Mouse (Mus musculus) NIH3T3 (cell line): ENCODE data around the gene Metap1d.

ENCODE experiments used
- DNase-seq: peaks from one replicate; pipeline ENCODE4 v3.0.0-alpha.2; 2012; ENCODE audit warnings: low read depth

Gene Metap1d

DNA sequence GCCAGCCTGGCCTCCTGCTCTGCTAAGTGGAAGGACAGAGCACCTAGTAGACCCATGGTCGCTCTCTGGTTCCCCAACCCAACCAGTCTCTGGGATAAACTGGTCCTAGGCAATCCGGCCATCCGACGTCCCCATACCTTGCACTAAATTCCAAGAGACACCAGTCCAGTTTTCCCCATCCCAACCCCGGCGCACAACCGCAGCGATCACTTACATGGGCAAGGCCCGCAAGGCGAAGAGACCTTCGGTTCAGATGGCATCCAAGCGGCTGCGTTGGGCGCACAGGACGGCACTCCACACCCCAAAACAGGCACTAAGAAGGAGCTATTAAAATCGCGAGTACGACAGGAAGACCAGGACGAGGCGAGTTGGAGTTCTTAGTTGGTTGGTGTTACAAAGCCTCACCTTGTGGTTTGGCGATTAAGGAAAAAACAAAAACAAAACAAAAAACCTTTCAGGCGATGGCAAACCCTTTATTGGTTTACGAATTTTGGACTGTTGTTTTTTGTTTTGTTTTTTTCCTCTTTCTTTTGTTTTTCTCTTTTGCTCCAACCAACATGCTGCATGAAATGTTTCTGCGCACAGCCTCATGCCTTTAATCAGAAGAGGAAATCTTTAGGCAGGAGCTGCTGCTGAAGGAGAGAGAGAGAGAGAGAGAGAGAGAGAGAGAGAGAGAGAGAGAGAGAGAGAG, 74.4 kb downstream of the Metap1d start:
- DNase-seq, result no peak

DNA sequence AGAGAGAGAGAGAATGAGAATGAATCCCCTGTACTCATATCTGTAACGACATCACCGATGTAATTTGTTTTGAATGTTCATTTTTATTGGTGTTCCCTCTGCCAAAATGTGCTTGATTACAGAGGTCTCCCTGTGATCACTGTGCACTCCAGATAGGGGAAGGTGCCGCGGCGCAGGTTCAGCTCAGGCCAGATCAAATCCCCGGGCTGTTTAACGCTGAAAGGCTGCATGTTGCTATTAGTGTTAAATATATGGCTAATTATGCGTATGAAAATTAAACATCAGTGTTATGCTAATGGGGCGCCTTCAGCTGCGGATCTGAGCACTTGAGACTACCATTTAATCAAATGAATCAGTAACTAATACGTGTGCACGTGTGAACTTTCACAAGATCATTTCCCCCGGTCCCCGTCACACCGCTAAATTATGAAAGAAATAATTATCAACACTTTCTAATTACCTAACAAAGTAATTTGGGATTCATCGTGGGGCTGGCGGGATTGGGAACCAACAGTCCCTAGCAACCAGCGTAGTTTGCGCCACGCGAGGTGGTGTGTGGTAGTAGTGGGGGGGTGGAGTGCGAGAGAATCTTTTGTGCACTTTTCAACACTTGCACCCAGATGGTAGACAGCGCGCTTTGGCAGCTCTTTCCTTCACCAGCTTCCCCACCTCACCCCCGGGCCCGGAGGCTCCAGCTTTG, 75.1 kb downstream of the Metap1d start, which contains the start of gene Dlx1:
Gene Dlx1, plus strand, starts transcription at position 100 of the 700 bp plus-strand sequence.
- no peak for DNase-seq

- peak; percentile 68 for DNase-seq
Measured at GRCm38 (mm10) chr2:71528714-71529510, 75.8 kb downstream of the Metap1d start.

GRCm38 (mm10) chr2:71529511-71530351, 76.7 kb downstream of the Metap1d start:
- DNase-seq, result peak; percentile 97

- DNase-seq, result peak; percentile 48
Measured at GRCm38 (mm10) chr2:71530391-71531123, 77.5 kb downstream of the Metap1d start.

DNA sequence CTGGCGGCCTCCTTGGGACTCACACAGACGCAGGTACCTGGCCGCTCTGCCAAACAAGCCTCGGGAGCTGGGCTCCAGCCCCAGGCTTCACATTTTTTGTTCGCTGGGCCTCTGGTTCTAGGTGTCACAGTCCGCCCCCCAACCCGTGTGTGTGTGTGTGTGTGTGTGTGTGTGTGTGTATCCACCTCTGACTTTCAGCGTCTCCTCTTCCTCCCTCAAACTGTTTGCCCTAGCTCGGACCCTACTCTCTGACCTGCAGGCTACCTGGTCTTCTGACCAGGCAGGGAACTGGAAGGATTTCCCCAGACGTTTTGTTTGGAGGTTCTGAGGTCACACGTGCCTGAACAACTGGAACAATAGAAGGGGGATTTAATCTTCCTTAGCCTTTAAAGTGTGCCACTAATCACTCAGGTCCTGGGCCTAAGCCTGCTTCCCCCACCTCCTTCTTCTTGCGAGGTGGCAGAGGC, 78.1 kb downstream of the Metap1d start:
- peak; percentile 65 for DNase-seq

DNA sequence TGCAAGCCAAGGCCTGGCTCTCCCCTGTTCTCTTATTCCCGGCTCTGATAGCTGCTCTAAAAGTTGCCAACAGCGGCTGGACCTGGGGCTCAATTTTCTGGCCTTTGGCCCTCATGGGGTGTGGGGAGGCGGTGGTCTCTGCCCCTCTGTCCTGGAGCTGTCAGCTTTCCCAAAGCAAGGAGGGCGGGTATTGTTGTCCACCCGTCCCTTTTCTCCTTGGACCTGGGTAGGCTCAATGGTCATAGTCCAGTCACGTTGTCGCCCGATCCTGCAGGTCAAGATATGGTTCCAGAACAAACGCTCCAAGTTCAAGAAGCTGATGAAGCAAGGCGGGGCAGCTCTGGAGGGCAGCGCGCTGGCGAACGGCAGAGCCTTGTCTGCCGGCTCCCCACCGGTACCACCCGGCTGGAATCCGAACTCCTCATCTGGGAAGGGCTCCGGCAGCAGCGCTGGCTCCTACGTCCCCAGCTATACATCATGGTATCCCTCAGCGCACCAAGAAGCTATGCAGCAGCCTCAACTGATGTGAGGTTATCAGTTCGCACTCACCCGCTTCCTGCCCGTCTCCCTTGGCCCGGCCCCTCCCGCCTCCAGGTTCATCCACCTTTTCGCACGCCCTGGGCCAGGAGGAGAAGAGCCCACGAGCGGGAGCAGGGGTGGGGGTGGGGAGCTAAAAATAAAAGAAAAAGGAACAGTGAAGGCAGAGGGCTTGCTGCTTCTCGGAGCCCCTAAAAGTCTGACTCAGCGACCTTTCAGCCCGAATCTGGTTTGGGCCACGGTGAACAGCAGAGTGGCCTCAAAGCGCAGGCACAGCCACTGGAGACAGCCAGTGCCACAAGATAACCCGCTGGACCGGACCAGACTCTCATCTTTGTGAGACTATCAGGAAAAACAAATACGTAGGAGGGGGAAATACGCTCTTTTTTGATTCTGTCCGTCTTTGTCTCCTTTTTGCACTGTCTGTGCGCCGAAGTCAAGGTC, 79.2 kb downstream of the Metap1d start:
- DNase-seq, result peak; percentile 44

DNA sequence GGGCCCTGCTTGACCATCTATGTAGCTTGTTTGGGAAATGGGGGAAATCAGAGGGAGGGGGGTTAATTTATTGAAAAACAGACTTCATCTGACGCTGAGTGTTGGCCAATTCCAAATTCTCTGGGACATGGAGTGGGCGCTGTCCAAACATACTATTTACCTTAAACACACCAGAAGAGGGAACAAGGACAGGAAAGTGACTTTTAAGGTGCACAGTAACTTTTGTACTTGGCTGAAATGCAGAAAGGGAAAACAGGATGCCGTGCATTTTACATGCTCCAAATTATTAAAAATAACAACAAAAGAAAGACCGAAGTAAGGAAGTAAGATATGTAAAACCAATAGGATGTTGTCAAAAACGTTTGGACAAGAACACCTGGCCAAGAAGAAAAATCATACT, 80.0 kb downstream of the Metap1d start:
- DNase-seq, result peak; percentile 36

DNA sequence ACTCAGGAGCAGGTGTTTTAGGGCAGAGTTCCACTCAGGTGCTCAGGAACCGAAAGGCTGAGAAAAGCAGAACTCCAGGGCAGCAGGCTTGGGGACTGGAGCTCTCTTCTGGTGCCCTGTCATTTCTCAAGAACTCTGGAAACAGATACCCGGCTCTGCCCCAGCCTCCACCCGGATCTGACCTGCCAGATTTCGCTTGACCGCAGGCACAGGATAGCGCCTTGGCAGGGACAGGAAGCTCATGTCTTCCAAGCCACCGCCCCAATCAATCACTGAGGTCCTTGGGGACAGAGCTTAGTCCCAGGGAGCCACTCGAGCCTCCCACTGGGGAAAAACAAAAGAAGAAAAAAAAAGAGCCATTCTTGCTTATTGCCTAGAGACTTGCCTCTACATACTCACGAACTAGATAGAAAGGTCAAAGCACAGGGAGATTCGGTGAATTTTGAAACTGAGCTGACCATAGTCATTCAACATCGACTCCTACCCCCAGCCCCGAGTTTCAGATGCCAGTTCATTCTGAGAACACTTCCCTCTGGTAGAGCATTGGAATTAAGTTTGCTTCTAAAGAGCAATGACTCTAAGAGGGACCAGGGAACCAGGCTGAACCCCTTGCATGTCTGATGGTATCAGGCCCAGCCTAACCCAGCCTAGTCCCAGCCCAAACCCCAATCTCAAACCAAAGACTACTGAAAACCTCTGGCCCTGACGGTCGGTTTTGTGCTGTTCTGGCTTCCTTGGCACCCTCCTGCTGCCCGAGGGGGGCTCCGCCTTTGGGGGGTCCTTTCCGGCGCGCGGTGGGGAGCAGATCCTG, 81.4 kb downstream of the Metap1d start:
- peak; percentile 61 for DNase-seq

DNA sequence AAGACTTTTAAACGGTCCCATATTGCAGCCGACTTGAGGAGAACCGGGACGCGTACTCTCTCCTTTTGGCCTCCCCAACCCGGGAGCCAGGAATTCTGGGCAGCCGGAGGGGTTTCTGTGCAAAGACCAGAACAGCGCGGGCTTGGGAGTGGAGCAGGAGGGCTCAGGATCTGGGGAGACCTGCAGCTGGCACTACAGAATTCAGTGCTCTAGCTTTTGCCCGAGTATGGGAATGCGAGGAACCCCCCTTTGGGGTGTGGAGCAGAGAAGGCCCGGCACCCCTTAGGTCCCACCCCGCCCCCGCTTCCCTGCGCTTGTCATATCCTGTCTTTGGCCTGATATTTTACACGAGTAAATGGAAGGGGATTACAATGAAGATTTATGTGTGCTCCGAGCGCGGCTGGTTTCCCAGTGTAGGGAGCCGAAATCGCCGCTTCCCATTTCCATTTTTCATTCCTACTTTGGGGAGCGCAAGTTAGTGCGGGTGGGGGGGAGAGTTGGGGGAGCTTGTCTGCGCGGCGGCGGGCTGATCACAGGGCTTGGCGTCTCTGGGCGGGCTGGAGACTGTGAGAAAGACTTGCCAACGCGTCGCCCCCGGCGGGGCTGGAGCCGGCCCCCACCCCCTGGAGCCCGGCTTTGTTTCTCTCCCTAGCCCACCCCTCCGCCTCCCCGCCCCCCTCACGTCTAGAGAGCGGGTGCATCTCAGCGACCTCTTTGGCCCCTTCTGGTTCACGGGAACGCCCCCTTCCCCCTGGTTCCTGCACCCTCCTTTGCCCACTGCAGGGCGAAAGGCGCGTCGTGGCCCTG, 87.7 kb downstream of the Metap1d start:
- DNase-seq, result peak; percentile 79

- DNase-seq, result peak; percentile 85
Measured at GRCm38 (mm10) chr2:71541418-71542226, 88.5 kb downstream of the Metap1d start.

DNA sequence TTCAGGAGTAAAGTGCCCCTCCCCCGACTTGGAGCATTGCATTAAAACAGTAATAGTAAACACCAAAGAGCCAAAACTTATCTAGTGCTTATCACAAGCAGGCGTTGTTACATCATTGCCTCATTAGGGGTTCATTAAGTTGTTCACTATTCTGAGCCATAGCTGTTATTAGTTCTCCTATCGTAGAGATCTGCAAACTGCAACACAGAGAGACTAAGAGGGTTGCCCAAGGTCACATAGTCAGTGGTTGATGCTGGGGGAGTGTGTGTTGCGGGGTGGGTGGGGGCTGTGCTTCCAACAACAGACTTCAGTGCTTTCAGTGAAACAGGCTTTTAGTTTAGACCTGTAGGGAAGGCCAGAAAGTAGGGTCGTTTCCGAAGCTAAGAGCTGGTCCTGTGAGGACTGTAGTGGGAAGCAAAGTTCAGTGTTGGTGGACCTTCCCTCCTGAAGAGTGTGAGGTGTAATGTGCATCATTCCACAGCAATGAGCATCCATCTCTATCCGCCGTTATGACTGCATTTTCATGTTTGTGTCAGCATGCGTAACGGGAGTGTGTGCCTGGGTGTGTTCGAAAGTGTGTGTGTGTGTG, 89.2 kb downstream of the Metap1d start:
- DNase-seq, result peak; percentile 50

DNA sequence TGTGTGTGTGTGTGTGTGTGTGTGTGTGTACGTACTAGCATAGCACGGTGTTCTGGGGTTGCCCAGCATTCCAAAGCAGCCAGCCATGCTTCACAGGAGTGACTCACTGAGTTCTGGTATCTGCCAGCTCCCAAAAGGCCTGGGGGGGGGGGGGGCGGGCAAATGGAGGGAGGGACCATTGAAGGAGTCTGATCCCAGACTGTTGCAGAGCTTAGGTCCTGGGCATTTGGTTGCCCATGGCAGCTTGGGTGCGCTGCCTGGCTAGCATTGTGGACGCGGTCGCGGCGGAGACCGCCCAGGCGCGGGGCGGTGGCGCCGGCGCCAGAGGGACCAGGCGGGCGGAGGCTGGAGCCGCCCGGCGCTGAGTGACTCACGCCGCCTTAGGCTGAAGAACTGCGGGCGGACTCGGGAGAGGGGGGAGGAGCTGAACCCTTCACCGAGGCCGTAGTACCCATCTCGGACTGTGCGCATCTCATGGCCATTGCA, 89.8 kb downstream of the Metap1d start:
- DNase-seq, result peak; percentile 94

DNA sequence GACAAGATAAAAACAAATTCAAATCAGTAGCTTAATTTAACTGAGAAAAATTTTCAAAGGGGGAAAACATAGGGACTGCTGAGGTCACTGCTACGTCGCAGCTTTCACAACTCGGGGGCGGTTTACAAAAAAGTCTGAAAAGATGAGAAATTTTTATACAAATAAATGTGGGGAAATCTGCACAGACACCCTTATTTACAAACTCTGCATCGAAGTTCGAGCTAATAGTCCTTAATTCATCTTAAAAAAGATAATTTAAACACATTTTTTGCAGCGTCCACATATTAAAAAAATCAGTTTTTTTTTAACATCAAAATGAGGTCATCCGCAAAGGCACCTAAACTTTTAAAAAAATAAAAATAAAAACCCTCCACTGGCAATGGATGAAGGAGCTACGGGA, 90.5 kb downstream of the Metap1d start:
- peak; percentile 46 for DNase-seq

DNA sequence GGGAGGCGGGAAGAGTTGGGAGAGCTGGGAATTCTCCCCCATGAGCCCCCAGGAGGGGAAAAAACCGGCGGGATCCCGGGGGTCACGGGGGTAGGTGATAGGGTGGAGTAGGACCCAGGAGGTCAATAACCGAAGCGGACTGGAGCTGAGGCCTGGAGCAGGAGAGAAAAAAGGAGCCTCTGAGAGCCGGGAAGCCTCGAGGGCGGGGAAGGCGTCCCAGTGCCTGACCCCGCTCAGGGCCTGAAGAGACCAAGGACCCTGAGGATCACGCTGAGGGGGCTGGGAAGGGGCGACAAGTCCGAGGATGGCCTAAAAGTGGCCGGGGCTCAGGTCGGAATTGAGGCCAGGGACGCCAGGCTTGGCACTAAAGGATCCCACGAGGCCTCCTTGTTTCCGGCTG, 90.9 kb downstream of the Metap1d start:
- no peak for DNase-seq
